Mouse (Mus musculus) E14TG2a.4 (cell line): Measurements from ENCODE around the gene Keap1.
A peak's percentile ranks its signal among the peaks of the same experiment; 100 is the strongest.

ENCODE experiments used
- H3K27me3 ChIP-seq: 2 replicates; pipeline ENCODE4 v1.6.1; 2014; ENCODE audit warnings: low read length, control low read depth; ENCODE audit not compliant: insufficient read depth
- H3K36me3 ChIP-seq: 2 replicates; pipeline ENCODE4 v1.6.1; 2014; ENCODE audit warnings: low read length, control low read depth; ENCODE audit not compliant: insufficient read depth
- H3K4me1 ChIP-seq: replicated peaks from 2 replicates; pipeline ENCODE4 v1.6.1; 2014; ENCODE audit warnings: low read depth, low read length, control low read depth
- H3K4me3 ChIP-seq: replicated peaks from 2 replicates; pipeline ENCODE4 v1.5.1; 2014; ENCODE audit warnings: mild to moderate bottlenecking, low read length
- H3K9me3 ChIP-seq: 2 replicates; pipeline ENCODE4 v1.6.1; 2014; ENCODE audit warnings: low read length, control low read depth
- CTCF ChIP-seq: conservative IDR thresholded peaks from 2 replicates; pipeline ENCODE4 v1.5.1; 2014; ENCODE audit warnings: low read length
- NANOG ChIP-seq: IDR thresholded peaks from 2 replicates; pipeline ENCODE4 v1.6.1; 2014; ENCODE audit warnings: borderline replicate concordance, low read length, mixed read lengths
- POU5F1 ChIP-seq: IDR thresholded peaks from 2 replicates; pipeline ENCODE4 v1.6.1; 2014; ENCODE audit warnings: low read length, borderline replicate concordance

Keap1 gene

GRCm38 (mm10) chr9:21238004-21238732, 993 bp downstream of the Keap1 start:
- Histone ChIP-seq H3K36me3 (peaks cover 41% of the 10 kb centered on the region), H3K27me3 (peaks cover 25% of the 10 kb centered on the region), H3K9me3 (no peaks in the 10 kb centered on the region), H3K4me1 (peaks cover 70% of the 10 kb centered on the region), H3K4me3 (peak overlapping the region; percentile 92)
- TF ChIP-seq CTCF (no peak), POU5F1 (no peak), NANOG (no peak)

- no peaks in the 10 kb centered on the region for H3K9me3 ChIP-seq
- peaks cover 46% of the 10 kb centered on the region for H3K36me3 ChIP-seq
- H3K27me3 ChIP-seq: peaks cover 20% of the 10 kb centered on the region
- peak; percentile 22 for TF ChIP-seq CTCF
- TF ChIP-seq NANOG: no peak
- no peak for TF ChIP-seq POU5F1
- peak overlapping the region; percentile 92 for H3K4me3 ChIP-seq
- H3K4me1 ChIP-seq: peaks cover 76% of the 10 kb centered on the region
Measured at GRCm38 (mm10) chr9:21237368-21238003, 1.7 kb downstream of the Keap1 start.

- Histone ChIP-seq H3K27me3 (peaks cover 20% of the 10 kb centered on the region), H3K4me3 (peak overlapping the region; percentile 92), H3K9me3 (no peaks in the 10 kb centered on the region), H3K4me1 (peaks cover 78% of the 10 kb centered on the region), H3K36me3 (peaks cover 49% of the 10 kb centered on the region)
- TF ChIP-seq CTCF (no peak), POU5F1 (no peak), NANOG (no peak)
Measured at GRCm38 (mm10) chr9:21236991-21237367, 2.2 kb downstream of the Keap1 start.

GRCm38 (mm10) chr9:21235341-21235740, 3.8 kb downstream of the Keap1 start:
- Histone ChIP-seq H3K9me3 (no peaks in the 10 kb centered on the region), H3K27me3 (peaks cover 24% of the 10 kb centered on the region), H3K36me3 (peaks cover 66% of the 10 kb centered on the region), H3K4me1 (peaks cover 79% of the 10 kb centered on the region), H3K4me3 (no peak overlapping the region)
- no peak for TF ChIP-seq CTCF
- no peak for TF ChIP-seq NANOG
- no peak for TF ChIP-seq POU5F1

- Histone ChIP-seq H3K4me1 (peaks cover 84% of the 10 kb centered on the region), H3K4me3 (peak overlapping the region; percentile 74)
- no peak for TF ChIP-seq POU5F1
- TF ChIP-seq CTCF: no peak
- no peak for TF ChIP-seq NANOG
Measured at GRCm38 (mm10) chr9:21233805-21234204, 5.4 kb downstream of the Keap1 start.

GRCm38 (mm10) chr9:21233366-21233765, 5.8 kb downstream of the Keap1 start:
- peaks cover 22% of the 10 kb centered on the region for H3K27me3 ChIP-seq
- H3K9me3 ChIP-seq: no peaks in the 10 kb centered on the region
- TF ChIP-seq NANOG (no peak), POU5F1 (no peak), CTCF (no peak)
- H3K36me3 ChIP-seq: peaks cover 84% of the 10 kb centered on the region
- H3K4me1 ChIP-seq: peaks cover 88% of the 10 kb centered on the region
- H3K4me3 ChIP-seq: peak overlapping the region; percentile 74

More at GRCm38 (mm10) chr9:21233805-21234204, 5.4 kb downstream of the Keap1 start:
- H3K9me3 ChIP-seq: no peaks in the 10 kb centered on the region
- H3K27me3 ChIP-seq: peaks cover 22% of the 10 kb centered on the region
- peaks cover 81% of the 10 kb centered on the region for H3K36me3 ChIP-seq

GRCm38 (mm10) chr9:21232867-21233266, 6.3 kb downstream of the Keap1 start:
- peaks cover 22% of the 10 kb centered on the region for H3K27me3 ChIP-seq
- peaks cover 84% of the 10 kb centered on the region for H3K36me3 ChIP-seq
- H3K4me3 ChIP-seq: peak overlapping the region; percentile 74; the same call in 1 of the 2 replicates
- H3K4me1 ChIP-seq: peaks cover 91% of the 10 kb centered on the region
- H3K9me3 ChIP-seq: no peaks in the 10 kb centered on the region
- TF ChIP-seq NANOG: no peak
- TF ChIP-seq CTCF: peak; percentile 10; the same call in 1 of the 2 replicates

- Histone ChIP-seq H3K4me3 (peak overlapping the region; percentile 21; the same call in 1 of the 2 replicates), H3K4me1 (peaks cover 91% of the 10 kb centered on the region), H3K36me3 (peaks cover 82% of the 10 kb centered on the region), H3K9me3 (no peaks in the 10 kb centered on the region), H3K27me3 (peaks cover 22% of the 10 kb centered on the region)
- TF ChIP-seq NANOG (no peak), CTCF (no peak), POU5F1 (no peak)
Measured at GRCm38 (mm10) chr9:21231551-21231950, 7.6 kb downstream of the Keap1 start.
